In the genomic region with DNA sequence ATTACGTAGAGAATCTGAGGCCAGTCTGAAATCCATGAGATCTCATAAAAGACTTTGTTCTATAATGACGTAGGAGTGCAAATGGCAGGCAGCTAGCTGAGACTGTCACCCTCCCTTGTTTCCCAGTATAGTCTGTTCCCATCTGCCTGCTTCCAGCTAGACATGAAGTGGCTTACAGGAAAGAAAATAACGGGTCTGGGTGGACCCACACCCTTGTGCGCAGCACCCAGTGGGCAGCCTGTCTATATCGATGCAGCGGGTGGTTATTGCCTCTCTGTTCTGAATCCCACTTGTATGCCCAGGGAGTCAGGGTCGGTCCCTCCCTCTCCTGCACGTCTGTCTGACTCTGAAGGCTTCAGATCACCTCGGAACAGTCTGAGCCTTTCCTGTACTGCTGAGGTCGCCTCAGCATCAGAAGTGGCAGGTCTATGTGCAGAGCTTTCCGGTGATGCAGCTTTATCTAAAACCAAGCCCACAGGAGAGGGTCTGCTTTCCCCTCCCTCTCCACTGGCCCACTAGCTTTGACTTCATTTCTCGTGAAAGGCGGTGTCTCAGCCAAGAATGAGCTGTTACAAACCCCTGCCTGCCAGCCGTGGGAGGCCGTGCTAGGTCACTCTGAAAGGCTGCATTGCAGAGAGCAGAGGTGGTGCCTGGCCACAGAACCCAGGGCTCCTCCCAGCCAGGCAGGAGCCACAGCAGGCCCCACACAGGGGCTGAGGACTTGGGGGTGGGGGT, we compare ENCODE assay signal across 8 mouse cellular contexts. TPM values are rescaled to one million over a fixed set of nuclear protein-coding genes. Genes with fewer than 3 reads are reported as not detected.
DNase-seq lines count a peak whose midpoint lies in the region; ATAC-seq and TF ChIP-seq lines count a peak whose summit lies in the region.

No protein-coding gene starts in this region.

- H3K9me3 ChIP-seq in neural tube, embryonic 14.5 days (ENCODE audit: control insufficient read depth, low read length), result no peaks in the 10 kb centered on the region

- H3K27ac ChIP-seq in gastrocnemius, adult 2 months, result peak overlapping the region; percentile 71
- no peak overlapping the region for H3K27ac ChIP-seq in neural tube, embryonic 14.5 days (ENCODE audit: low read depth, low read length)

- no peak overlapping the region for H3K4me2 ChIP-seq in neural tube, embryonic 14.5 days (ENCODE audit: low read depth, low read length)

- intact Hi-C loops in gastrocnemius, adult 2 months (cut with DNase I), result no loop called here
- intact Hi-C loops in gastrocnemius, postnatal 36 days (cut with DNase I), result no loop called here

- no peaks in the 10 kb centered on the region for H3K27me3 ChIP-seq in neural tube, embryonic 14.5 days (ENCODE audit: control insufficient read depth, insufficient read depth, low read length)

- TF ChIP-seq CTCF in gastrocnemius, adult 2 months (IDR thresholded peaks at IDR 0.05), result no peak

- peaks cover 85% of the 10 kb centered on the region for H3K36me3 ChIP-seq in neural tube, embryonic 14.5 days (ENCODE audit: control insufficient read depth, insufficient read depth, low read length)

- H3K9ac ChIP-seq in neural tube, embryonic 14.5 days (replicated peaks; ENCODE audit: low read depth, low read length), result 0 out of 2 replicates have a peak overlapping the region, but pooled peaks have one; percentile 21

- ATAC-seq in neural tube, embryonic 14.5 days (ENCODE audit: low read depth), result no peak

- DNase-seq in gastrocnemius, adult 2 months, result no peak
- no peak for DNase-seq in gastrocnemius, postnatal 36 days
- DNase-seq in neural tube, embryonic 10.5 days (ENCODE audit: extremely low spot score, low spot score), result no peak
- peak; percentile 79 for DNase-seq in kidney, adult 9 months
- peak; percentile 62 for DNase-seq in testis, postnatal 14 days (ENCODE audit: low spot score)
- DNase-seq in lung, postnatal 10 days, result no peak
- DNase-seq in spleen, adult 18-20 months, result no peak

- 85% methylated on average over 15 of the region's 15 CpGs for WGBS in neural tube, embryonic 14.5 days

- no peaks in the 10 kb centered on the region for H3K4me1 ChIP-seq in neural tube, embryonic 14.5 days (ENCODE audit: control insufficient read depth, insufficient read depth, low read length)

- H3K4me3 ChIP-seq in gastrocnemius, adult 2 months, result peak overlapping the region; percentile 42
- H3K4me3 ChIP-seq in neural tube, embryonic 14.5 days (ENCODE audit: low read depth, low read length), result no peak overlapping the region

RNA-seq across cellular contexts. Expression of a gene that starts 12.9 kb away (rescaled TPM):
- 100 to 1,000 TPM; 178 to 229 TPM for total RNA-seq in gastrocnemius, adult 2 months (2021)
- total RNA-seq in gastrocnemius, postnatal 36 days (2021), result 100 to 1,000 TPM; 182 to 256 TPM
- 15.9 and 21.5 TPM in 2 replicates for polyA plus RNA-seq in neural tube, embryonic 14.5 days (2014; fragmentation: Nextera tagmentation; extraction: Ambion mirVana)

RNA-seq across cellular contexts. Expression of a gene that starts 25.5 kb away (rescaled TPM):
- total RNA-seq in gastrocnemius, adult 2 months (2021), result 1 to 10 TPM; 4.6 to 4.7 TPM
- 1 to 10 TPM; 3.6 to 4.9 TPM for total RNA-seq in gastrocnemius, postnatal 36 days (2021)
- polyA plus RNA-seq in neural tube, embryonic 14.5 days (2014; fragmentation: Nextera tagmentation; extraction: Ambion mirVana), result 22.9 and 28.7 TPM in 2 replicates

RNA-seq across cellular contexts. Expression of a gene that starts 26.9 kb away (rescaled TPM):
- 10 to 100 TPM; 43.2 to 49.2 TPM for total RNA-seq in gastrocnemius, adult 2 months (2021)
- 10 to 100 TPM; 35.4 to 40.5 TPM for total RNA-seq in gastrocnemius, postnatal 36 days (2021)
- 101 and 102 TPM in 2 replicates for polyA plus RNA-seq in neural tube, embryonic 14.5 days (2014; fragmentation: Nextera tagmentation; extraction: Ambion mirVana)

RNA-seq across cellular contexts. Expression of a gene that starts 30.3 kb away (rescaled TPM):
- total RNA-seq in gastrocnemius, adult 2 months (2021), result 10 to 100 TPM; 27.7 to 33.1 TPM
- total RNA-seq in gastrocnemius, postnatal 36 days (2021), result 10 to 100 TPM; 20.5 to 26.1 TPM
- polyA plus RNA-seq in neural tube, embryonic 14.5 days (2014; fragmentation: Nextera tagmentation; extraction: Ambion mirVana), result 8.9 and 12.0 TPM in 2 replicates

Comparison
In these comparisons a context has a peak if more than half of its experiments do, and no peak if none do; other contexts are left out.
1. DNase-seq: peak in kidney, adult 9 months (single experiment) and testis, postnatal 14 days (single experiment); none in gastrocnemius, adult 2 months (single experiment), gastrocnemius, postnatal 36 days (0 of 2), neural tube, embryonic 10.5 days (single experiment), lung, postnatal 10 days (single experiment) and spleen, adult 18-20 months (0 of 2).